Mouse (Mus musculus) left cerebral cortex, adult 2 months (tissue): ENCODE results near the gene Rassf8. TPM values are rescaled to one million over a fixed set of nuclear protein-coding genes. Genes with fewer than 3 reads are reported as not detected.

Source experiments
- DNase-seq, 2 experiments: peaks; one replicate each; pipeline ENCODE4 v3.0.0; 2021 to 2022; ENCODE audit warnings: low spot score in 2 of 2, mixed read lengths in 1 of 2; ENCODE audit errors: extremely low spot score in 1 of 2
- H3K27ac ChIP-seq: fragments of 200-600 bp; 2 replicates; pipeline ENCODE4 v1.8.1; 2022
- H3K4me3 ChIP-seq: fragments of 200-600 bp; 2 replicates; pipeline ENCODE4 v1.8.1; 2022
- CTCF ChIP-seq: fragments of 200-600 bp; IDR thresholded peaks from 2 replicates; pipeline ENCODE4 v1.8.1; 2022; ENCODE audit warnings: antibody characterized with exemption, mild to moderate bottlenecking, moderate library complexity
- intact Hi-C: fragments of 180-260 bp; cut with DNase I; formaldehyde crosslinking; loops from one replicate; pipeline ENCODE4 v1.15.1; 2025
- total RNA-seq, 2 experiments: library from RNA; stranded (reverse); gene quantifications; 2 replicates each; pipeline ENCODE4 v1.2.3; 2021

Rassf8 gene
- total RNA-seq, 2 experiments from 2014 or later = 19.3 to 19.5 TPM

GRCm38 (mm10) chr6:145753296-145753695 lies 6.7 kb downstream of the Rassf8 start:
- intact Hi-C loops = no loop called here

GRCm38 (mm10) chr6:145754416-145754815 lies 7.9 kb downstream of the Rassf8 start:
- intact Hi-C loops = no loop called here
- H3K4me3 ChIP-seq = no peak overlapping the region
- H3K27ac ChIP-seq = no peak overlapping the region
- no peak for TF ChIP-seq CTCF
- no peak for DNase-seq

More at GRCm38 (mm10) chr6:145753296-145753695, 6.7 kb downstream of the Rassf8 start:
- no peak for DNase-seq
- Histone ChIP-seq H3K4me3 (no peak overlapping the region), H3K27ac (no peak overlapping the region)
- no peak for TF ChIP-seq CTCF

GRCm38 (mm10) chr6:145755942-145756639 lies 9.5 kb downstream of the Rassf8 start:
- no peak for TF ChIP-seq CTCF
- intact Hi-C loops = no loop called here
- DNase-seq = no peak

GRCm38 (mm10) chr6:145756640-145757005 lies 10.1 kb downstream of the Rassf8 start:
- DNase-seq = no peak
- Histone ChIP-seq H3K27ac (no peak overlapping the region), H3K4me3 (no peak overlapping the region)
- no peak for TF ChIP-seq CTCF
- intact Hi-C loops = no loop called here

More at GRCm38 (mm10) chr6:145755942-145756639, 9.5 kb downstream of the Rassf8 start:
- no peak overlapping the region for H3K27ac ChIP-seq
- H3K4me3 ChIP-seq = no peak overlapping the region

- intact Hi-C loops = no loop called here
- DNase-seq = no peak
- no peak overlapping the region for H3K4me3 ChIP-seq
- TF ChIP-seq CTCF = no peak
- H3K27ac ChIP-seq = no peak overlapping the region
Observed at GRCm38 (mm10) chr6:145757346-145757745, 10.8 kb downstream of the Rassf8 start.

GRCm38 (mm10) chr6:145758685-145759084 lies 12.1 kb downstream of the Rassf8 start:
- DNase-seq = no peak
- no peak overlapping the region for H3K4me3 ChIP-seq
- TF ChIP-seq CTCF = no peak
- intact Hi-C loops = no loop called here
- no peak overlapping the region for H3K27ac ChIP-seq

- no peak for TF ChIP-seq CTCF
- H3K27ac ChIP-seq = no peak overlapping the region
- no peak for DNase-seq
- no peak overlapping the region for H3K4me3 ChIP-seq
- intact Hi-C loops = no loop called here
Observed at GRCm38 (mm10) chr6:145759432-145759831, 12.9 kb downstream of the Rassf8 start.

GRCm38 (mm10) chr6:145760246-145761016 lies 13.9 kb downstream of the Rassf8 start:
- Histone ChIP-seq H3K27ac (no peak overlapping the region), H3K4me3 (no peak overlapping the region)
- TF ChIP-seq CTCF = no peak
- DNase-seq = no peak
- intact Hi-C loops = no loop called here

- Histone ChIP-seq H3K4me3 (no peak overlapping the region), H3K27ac (no peak overlapping the region)
- no peak for DNase-seq
- intact Hi-C loops = no loop called here
- no peak for TF ChIP-seq CTCF
Observed at GRCm38 (mm10) chr6:145761151-145761935, 14.8 kb downstream of the Rassf8 start.

- no peak for TF ChIP-seq CTCF
- no peak for DNase-seq
- Histone ChIP-seq H3K4me3 (no peak overlapping the region), H3K27ac (no peak overlapping the region)
- intact Hi-C loops = no loop called here
Observed at GRCm38 (mm10) chr6:145762016-145762415, 15.5 kb downstream of the Rassf8 start.

- intact Hi-C loops = no loop called here
- Histone ChIP-seq H3K27ac (no peak overlapping the region), H3K4me3 (no peak overlapping the region)
- DNase-seq = no peak
- no peak for TF ChIP-seq CTCF
Observed at GRCm38 (mm10) chr6:145763051-145763450, 16.5 kb downstream of the Rassf8 start.

- no peak for DNase-seq
- TF ChIP-seq CTCF = no peak
- intact Hi-C loops = no loop called here
- H3K27ac ChIP-seq = no peak overlapping the region
- H3K4me3 ChIP-seq = no peak overlapping the region
Observed at GRCm38 (mm10) chr6:145765011-145765410, 18.5 kb downstream of the Rassf8 start.
